In genomic region chr1:159225064-159225824, GRCm38 (mm10) we compare ENCODE assay signal across 19 mouse cellular contexts. TPM values are rescaled to one million over a fixed set of nuclear protein-coding genes. Genes with fewer than 3 reads are reported as not detected.
DNase-seq lines count a peak whose midpoint lies in the region; ATAC-seq and TF ChIP-seq lines count a peak whose summit lies in the region.
"Had no signal": no experiment of that assay in that cellular context is flagged by ENCODE, and none has a peak within 500 bp of the region (broad histone marks: within the 10 kb centered on the region; RNA-seq: fewer than 3 reads in every experiment).

No protein-coding gene starts in this region.

- no peak overlapping the region for H3K4me3 ChIP-seq in CH12.LX (replicated peaks in 1 of 3; ENCODE audit: low read depth in 2 of 3, low read length in 2 of 3, poor library complexity in 1 of 3)
- no peak overlapping the region for H3K4me3 ChIP-seq in liver, embryonic 14.5 days (ENCODE audit: insufficient read depth in 1 of 2, low read depth in 2 of 2, low read length in 2 of 2)
- no peak overlapping the region for H3K4me3 ChIP-seq in olfactory bulb, adult 2 months (ENCODE audit: insufficient read depth, low read depth, low read length)
- H3K4me3 ChIP-seq in midbrain, embryonic 16.5 days (ENCODE audit: low read depth, low read length) = no peak overlapping the region
- H3K4me3 ChIP-seq: embryonic facial prominence, embryonic 12.5 days; forebrain, embryonic 10.5 days; intestine, embryonic 15.5 days; lung, embryonic 15.5 days; midbrain, embryonic 10.5 days had no signal

- 19% methylated on average over 8 of the region's 8 CpGs for WGBS in liver, embryonic 14.5 days (ENCODE audit: insufficient replicate concordance)
- 63% methylated on average over 8 of the region's 8 CpGs for whole genome bisulfite sequencing in olfactory bulb, adult 2 months
- 75% methylated on average over 8 of the region's 8 CpGs for WGBS in midbrain, embryonic 16.5 days

- no peaks in the 10 kb centered on the region for H3K79me2 ChIP-seq in CH12.LX (replicated peaks; ENCODE audit: control insufficient read depth, extremely low read depth, insufficient read depth, poor library complexity, severe bottlenecking)

- dilution Hi-C loops in CH12.LX (cut with MboI; ENCODE audit: extremely low pct_ligation_motif_present, extremely low pct_unique_long_range_greater_than_20kb, low sequenced_read_pairs) = no loop called here

- DNase-seq in CH12.LX (ENCODE audit: extremely low read depth) = peak; percentile 55
- peak in 1 of 3 experiments; percentile 41 for DNase-seq in liver, embryonic 14.5 days (ENCODE audit: low read depth in 3 of 3, low spot score in 3 of 3)
- no peak for DNase-seq in retina, embryonic 14.5 days (ENCODE audit: low spot score)
- DNase-seq in layer of hippocampus, postnatal 25 days (ENCODE audit: extremely low spot score in 1 of 2, low spot score in 1 of 2) = no peak
- no peak for DNase-seq in thymus, adult 18-20 months
- DNase-seq: adrenal gland, postnatal 36 days; cerebellum, postnatal 14 days; kidney, postnatal 25 days; left cerebral cortex, postnatal 4 days; right cerebral cortex, postnatal 14 days had no signal

- peak; percentile 97 for ATAC-seq in common myeloid progenitor, adult 5-6 weeks (replicated peaks; ENCODE audit: low read depth, poor library complexity, severe bottlenecking)
- ATAC-seq in liver, embryonic 14.5 days (ENCODE audit: insufficient read depth) = peak; percentile 86
- no peak for ATAC-seq in midbrain, embryonic 16.5 days
- ATAC-seq: intestine, embryonic 15.5 days; Patski had no signal

- no peak; the same call in 1 of the 2 replicates for TF ChIP-seq EP300 in CH12.LX (IDR thresholded peaks at IDR 0.05; ENCODE audit: low read length)
- peak; percentile 69 for TF ChIP-seq EP300 in liver, embryonic 14.5 days (IDR thresholded peaks at IDR 0.05; ENCODE audit: low read depth)

- TF ChIP-seq POLR2A in CH12.LX (IDR thresholded peaks at IDR 0.05; ENCODE audit: low read depth, low read length) = no peak
- TF ChIP-seq POLR2A in olfactory bulb, adult 2 months (IDR thresholded peaks at IDR 0.05; ENCODE audit: insufficient read depth, low read depth, low read length) = no peak

- H3K27me3 ChIP-seq in CH12.LX (replicated peaks) = no peaks in the 10 kb centered on the region
- H3K27me3 ChIP-seq in liver, embryonic 14.5 days (ENCODE audit: control insufficient read depth, insufficient read depth, low read length) = no peaks in the 10 kb centered on the region
- no peaks in the 10 kb centered on the region for H3K27me3 ChIP-seq in midbrain, embryonic 16.5 days (ENCODE audit: control insufficient read depth, insufficient read depth, low read depth, low read length)
- H3K27me3 ChIP-seq: embryonic facial prominence, embryonic 12.5 days; intestine, embryonic 15.5 days; lung, embryonic 15.5 days had no signal

- in situ Hi-C loops in CH12.LX (cut with MboI; ENCODE audit: low pct_ligation_motif_present, low pct_unique_long_range_greater_than_20kb, low sequenced_read_pairs) = no loop called here

- no peak overlapping the region for H3K9ac ChIP-seq in CH12.LX (ENCODE audit: insufficient read depth, low read depth)
- 0 out of 2 replicates have a peak overlapping the region, but pooled peaks have one; percentile 13 for H3K9ac ChIP-seq in liver, embryonic 14.5 days (replicated peaks)
- H3K9ac ChIP-seq in midbrain, embryonic 16.5 days (ENCODE audit: low read depth, low read length) = no peak overlapping the region
- H3K9ac ChIP-seq: embryonic facial prominence, embryonic 12.5 days; intestine, embryonic 15.5 days; lung, embryonic 15.5 days had no signal

- no peaks in the 10 kb centered on the region for H3K36me3 ChIP-seq in CH12.LX (replicated peaks in 1 of 2; ENCODE audit: control insufficient read depth in 1 of 2, insufficient read depth in 1 of 2, low read length in 1 of 2)
- H3K36me3 ChIP-seq in liver, embryonic 14.5 days (replicated peaks; ENCODE audit: control insufficient read depth, insufficient read depth, low read depth) = no peaks in the 10 kb centered on the region
- no peaks in the 10 kb centered on the region for H3K36me3 ChIP-seq in midbrain, embryonic 16.5 days (ENCODE audit: control insufficient read depth, insufficient read depth, low read length)
- H3K36me3 ChIP-seq: embryonic facial prominence, embryonic 12.5 days; forebrain, embryonic 10.5 days; intestine, embryonic 15.5 days; lung, embryonic 15.5 days; midbrain, embryonic 10.5 days had no signal

- H3K27ac ChIP-seq in CH12.LX (ENCODE audit: insufficient read depth, low read depth) = no peak overlapping the region
- peak overlapping the region; percentile 2 for H3K27ac ChIP-seq in liver, embryonic 14.5 days
- H3K27ac ChIP-seq in olfactory bulb, adult 2 months (ENCODE audit: insufficient read depth, low read depth, low read length) = 0 out of 2 replicates have a peak overlapping the region, but pooled peaks have one; percentile 21
- no peak overlapping the region for H3K27ac ChIP-seq in midbrain, embryonic 16.5 days (ENCODE audit: low read length)
- H3K27ac ChIP-seq: embryonic facial prominence, embryonic 12.5 days; forebrain, embryonic 10.5 days; intestine, embryonic 15.5 days; lung, embryonic 15.5 days; midbrain, embryonic 10.5 days had no signal

- H3K4me1 ChIP-seq in CH12.LX (ENCODE audit: control insufficient read depth in 1 of 2, insufficient read depth in 2 of 2) = peaks cover 2 to 11% of the 10 kb centered on the region in 2 experiments; a peak in 2 of 4 replicates
- peaks cover 7 to 9% of the 10 kb centered on the region in 2 experiments for H3K4me1 ChIP-seq in liver, embryonic 14.5 days (replicated peaks; ENCODE audit: control insufficient read depth in 2 of 2, insufficient read depth in 2 of 2, low read length in 1 of 2)
- H3K4me1 ChIP-seq in olfactory bulb, adult 2 months (ENCODE audit: control insufficient read depth, insufficient read depth, low read length) = no peaks in the 10 kb centered on the region
- H3K4me1 ChIP-seq in midbrain, embryonic 16.5 days (ENCODE audit: control insufficient read depth, insufficient read depth, low read length) = no peaks in the 10 kb centered on the region
- H3K4me1 ChIP-seq: embryonic facial prominence, embryonic 12.5 days; forebrain, embryonic 10.5 days; intestine, embryonic 15.5 days; midbrain, embryonic 10.5 days had no signal

- no peaks in the 10 kb centered on the region for H3K9me3 ChIP-seq in CH12.LX (replicated peaks; ENCODE audit: low read length)
- H3K9me3 ChIP-seq in liver, embryonic 14.5 days (ENCODE audit: control insufficient read depth, low read length) = no peaks in the 10 kb centered on the region
- H3K9me3 ChIP-seq in midbrain, embryonic 16.5 days (replicated peaks; ENCODE audit: control insufficient read depth, low read length, poor library complexity, severe bottlenecking) = no peaks in the 10 kb centered on the region
- H3K9me3 ChIP-seq: embryonic facial prominence, embryonic 12.5 days; forebrain, embryonic 10.5 days; intestine, embryonic 15.5 days; lung, embryonic 15.5 days; midbrain, embryonic 10.5 days had no signal

- H3K4me2 ChIP-seq in CH12.LX (ENCODE audit: insufficient read depth, low read depth, poor library complexity, severe bottlenecking) = no peak overlapping the region
- H3K4me2 ChIP-seq in liver, embryonic 14.5 days (ENCODE audit: low read depth) = peak overlapping the region; percentile 28
- no peak overlapping the region for H3K4me2 ChIP-seq in midbrain, embryonic 16.5 days (ENCODE audit: low read length)
- H3K4me2 ChIP-seq: embryonic facial prominence, embryonic 12.5 days; intestine, embryonic 15.5 days; lung, embryonic 15.5 days had no signal

- TF ChIP-seq CTCF in CH12.LX (conservative IDR thresholded peaks at IDR 0.05 in 1 of 2, IDR thresholded peaks at IDR 0.05 in 1 of 2; ENCODE audit: low read depth in 2 of 2, low read length in 2 of 2) = no peak
- TF ChIP-seq CTCF in liver, embryonic 14.5 days (IDR thresholded peaks at IDR 0.05; ENCODE audit: low read depth) = no peak
- no peak for TF ChIP-seq CTCF in olfactory bulb, adult 2 months (IDR thresholded peaks at IDR 0.05; ENCODE audit: insufficient read depth, low read depth, low read length)

- TF ChIP-seq RAD21 in CH12.LX (IDR thresholded peaks at IDR 0.05; ENCODE audit: low read depth, low read length) = no peak

TF ChIP-seq in CH12.LX, 34 proteins besides CTCF, POLR2A, EP300 and RAD21:
- TF ChIP-seq MAX (IDR thresholded peaks at IDR 0.05; ENCODE audit: low read length) (no peak), HCFC1 (IDR thresholded peaks at IDR 0.05; ENCODE audit: low read depth, low read length) (no peak), KAT2A (IDR thresholded peaks at IDR 0.05; ENCODE audit: insufficient replicate concordance, low read length) (no peak), ZNF384 (IDR thresholded peaks at IDR 0.05; ENCODE audit: low read depth, low read length) (no peak), BHLHE40 (IDR thresholded peaks at IDR 0.05; ENCODE audit: low read depth, low read length) (no peak), ZKSCAN1 (IDR thresholded peaks at IDR 0.05; ENCODE audit: borderline replicate concordance, low read depth, low read length) (no peak), CHD2 (IDR thresholded peaks at IDR 0.05; ENCODE audit: low read length) (no peak), RCOR1 (conservative IDR thresholded peaks at IDR 0.05; ENCODE audit: low read depth, low read length) (no peak), NRF1 (IDR thresholded peaks at IDR 0.05; ENCODE audit: low read depth, low read length) (no peak), PAX5 (IDR thresholded peaks at IDR 0.05; ENCODE audit: low read length) (no peak), TBP (conservative IDR thresholded peaks at IDR 0.05; ENCODE audit: low read depth, low read length) (no peak), ZMIZ1 (IDR thresholded peaks at IDR 0.05; ENCODE audit: low read depth, low read length) (no peak), POLR2AphosphoS2 (IDR thresholded peaks at IDR 0.05; ENCODE audit: low read depth, low read length) (no peak), ZC3H11A (IDR thresholded peaks at IDR 0.05; ENCODE audit: low read depth, low read length) (no peak)

RNA-seq across cellular contexts. Expression of gene Cop1, which starts 6.9 kb away (rescaled TPM):
- total RNA-seq in CH12.LX (2012; rRNA removed) = 54.6 and 65.2 TPM in 2 replicates
- 93.2 and 132 TPM in 2 replicates for total RNA-seq in CH12.LX (2014; rRNA removed)
- 79.0 and 80.8 TPM in 2 replicates for polyA plus RNA-seq in CH12.LX (2012; ENCODE audit: insufficient read length, low read depth)
- 145 and 180 TPM in 2 replicates for total RNA-seq in common myeloid progenitor, adult 5-6 weeks (2017)
- polyA plus RNA-seq in liver, embryonic 14.5 days (2012; rRNA removed) = 30.5 and 54.3 TPM in 2 replicates
- polyA plus RNA-seq in liver, embryonic 14.5 days (2014; fragmentation: Nextera tagmentation; extraction: Ambion mirVana) = 37.4 and 66.4 TPM in 2 replicates
- polyA plus RNA-seq in olfactory bulb, adult 2 months (2012; ENCODE audit: insufficient read depth, insufficient read length, low replicate concordance, missing spikeins) = not detected in 2 replicates
- 100 to 1,000 TPM; 145 TPM for total RNA-seq in layer of hippocampus, postnatal 25 days (2021)
- 14.0 and 17.9 TPM in 2 replicates for polyA plus RNA-seq in midbrain, embryonic 16.5 days (2015; fragmentation: Nextera tagmentation; extraction: Ambion mirVana)

Comparison
In these comparisons a context has a peak if more than half of its experiments do, and no peak if none do; other contexts are left out.
1. H3K27ac ChIP-seq: peak in liver, embryonic 14.5 days (single experiment) and olfactory bulb, adult 2 months (single experiment); none in CH12.LX (single experiment) and midbrain, embryonic 16.5 days (single experiment).
2. RNA of gene Cop1, which starts 6.9 kb away (polyA plus RNA-seq): 79.0 to 80.8 TPM in CH12.LX, 30.5 to 66.4 TPM in liver, embryonic 14.5 days and 14.0 to 17.9 TPM in midbrain, embryonic 16.5 days; not detected in olfactory bulb, adult 2 months; every median in the first group is over 10 times any median in the second.